In the genomic region with DNA sequence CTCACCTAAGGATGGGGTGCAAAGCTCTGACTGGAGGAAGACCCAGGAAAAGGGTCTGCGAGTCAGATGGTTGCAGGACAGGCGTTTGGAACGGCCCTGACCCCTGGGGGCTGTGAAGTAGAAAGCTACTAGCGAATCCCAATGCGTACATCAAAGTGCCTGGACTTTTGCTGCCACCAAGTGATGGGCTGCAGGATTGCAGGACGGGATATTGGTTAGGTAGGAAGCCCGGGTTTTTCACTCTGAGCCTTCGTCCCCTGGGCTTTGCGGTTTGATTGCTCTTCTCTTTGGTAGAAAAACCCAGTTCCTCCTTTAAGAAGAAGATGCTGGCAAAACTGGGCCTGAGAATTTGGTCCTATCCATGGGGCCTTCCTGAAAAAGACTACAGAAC, we compare ENCODE assay signal across 8 mouse cellular contexts. TPM values are rescaled to one million over a fixed set of nuclear protein-coding genes. Genes with fewer than 3 reads are reported as not detected.
DNase-seq lines count a peak whose midpoint lies in the region; ATAC-seq lines count a peak whose summit lies in the region.

No protein-coding gene starts in this region.

- peak overlapping the region; percentile 81 for H3K4me2 ChIP-seq in embryonic facial prominence, embryonic 12.5 days (replicated peaks)
- peak overlapping the region; percentile 95 for H3K4me2 ChIP-seq in midbrain, embryonic 12.5 days (replicated peaks)

- no peaks in the 10 kb centered on the region for H3K9me3 ChIP-seq in embryonic facial prominence, embryonic 12.5 days
- no peaks in the 10 kb centered on the region for H3K9me3 ChIP-seq in limb, embryonic 10.5 days (replicated peaks)
- no peaks in the 10 kb centered on the region for H3K9me3 ChIP-seq in midbrain, embryonic 12.5 days

- H3K36me3 ChIP-seq in embryonic facial prominence, embryonic 12.5 days: no peaks in the 10 kb centered on the region; the same call in 1 of the 2 replicates
- H3K36me3 ChIP-seq in limb, embryonic 10.5 days: peaks cover 20% of the 10 kb centered on the region
- H3K36me3 ChIP-seq in midbrain, embryonic 12.5 days: peaks cover 11% of the 10 kb centered on the region; the same call in 1 of the 2 replicates

- peak; percentile 99 for DNase-seq in 3T3-L1 (ENCODE audit: low read depth, low spot score)
- peak; percentile 90 to 93 for DNase-seq in adrenal gland, postnatal 36 days
- peak; percentile 95 to 98 for DNase-seq in heart, adult 18-20 months
- peak; percentile 97 for DNase-seq in kidney, adult 18-20 months
- DNase-seq in limb, embryonic 10.5 days (ENCODE audit: low spot score): peak; percentile 94
- peak; percentile 90 for DNase-seq in skeletal muscle tissue, adult 2 months (ENCODE audit: low read depth, low spot score)

- peak overlapping the region; percentile 70 for H3K9ac ChIP-seq in embryonic facial prominence, embryonic 12.5 days
- H3K9ac ChIP-seq in midbrain, embryonic 12.5 days (replicated peaks): peak overlapping the region; percentile 89

- peak overlapping the region; percentile 96 for H3K27ac ChIP-seq in embryonic facial prominence, embryonic 12.5 days
- H3K27ac ChIP-seq in limb, embryonic 10.5 days: peak overlapping the region; percentile 98
- H3K27ac ChIP-seq in midbrain, embryonic 12.5 days (replicated peaks): peak overlapping the region; percentile 97

- peak overlapping the region; percentile 52 for H3K4me3 ChIP-seq in embryonic facial prominence, embryonic 12.5 days
- H3K4me3 ChIP-seq in limb, embryonic 10.5 days: peak overlapping the region; percentile 80
- peak overlapping the region; percentile 71 for H3K4me3 ChIP-seq in midbrain, embryonic 12.5 days

- H3K27me3 ChIP-seq in embryonic facial prominence, embryonic 12.5 days: no peaks in the 10 kb centered on the region
- H3K27me3 ChIP-seq in limb, embryonic 10.5 days (ENCODE audit: low read depth, poor library complexity, severe bottlenecking): no peaks in the 10 kb centered on the region
- no peaks in the 10 kb centered on the region for H3K27me3 ChIP-seq in midbrain, embryonic 12.5 days

- ATAC-seq in embryonic facial prominence, embryonic 12.5 days (ENCODE audit: insufficient number of reproducible peaks, insufficient read depth, low FRiP score, low TSS enrichment): peak; percentile 54
- peak; percentile 66 for ATAC-seq in midbrain, embryonic 12.5 days (ENCODE audit: low FRiP score, low read depth)

- WGBS in embryonic facial prominence, embryonic 12.5 days: 0% methylated on average over 9 of the region's 9 CpGs
- 1% methylated on average over 9 of the region's 9 CpGs for WGBS in limb, embryonic 10.5 days
- WGBS in midbrain, embryonic 12.5 days: under 1% methylated on average over 9 of the region's 9 CpGs

- H3K4me1 ChIP-seq in embryonic facial prominence, embryonic 12.5 days: peaks cover 31% of the 10 kb centered on the region
- peaks cover 49% of the 10 kb centered on the region for H3K4me1 ChIP-seq in limb, embryonic 10.5 days
- peaks cover 29% of the 10 kb centered on the region for H3K4me1 ChIP-seq in midbrain, embryonic 12.5 days

RNA-seq across cellular contexts. Expression of a gene that starts 0.3 kb away (rescaled TPM):
- total RNA-seq in adrenal gland, postnatal 36 days (2021): 10 to 100 TPM; 49.6 to 51.8 TPM
- polyA plus RNA-seq in embryonic facial prominence, embryonic 12.5 days (2016; fragmentation: Nextera tagmentation; extraction: Ambion mirVana): 85.1 and 87.4 TPM in 2 replicates
- 10 to 100 TPM; 19.2 to 20.3 TPM for total RNA-seq in heart, adult 18-20 months (2021)
- polyA plus RNA-seq in limb, embryonic 10.5 days (2016; fragmentation: Nextera tagmentation; extraction: Ambion mirVana): 104 and 107 TPM in 2 replicates
- 102 TPM in 2 replicates for polyA plus RNA-seq in midbrain, embryonic 12.5 days (2016; fragmentation: Nextera tagmentation; extraction: Ambion mirVana)

RNA-seq across cellular contexts. Expression of a gene that starts 26.9 kb away (rescaled TPM):
- total RNA-seq in adrenal gland, postnatal 36 days (2021): 10 to 100 TPM; 55.5 to 88.7 TPM
- 16.8 and 17.7 TPM in 2 replicates for polyA plus RNA-seq in embryonic facial prominence, embryonic 12.5 days (2016; fragmentation: Nextera tagmentation; extraction: Ambion mirVana)
- 10 to 100 TPM; 48.6 to 50.2 TPM for total RNA-seq in heart, adult 18-20 months (2021)
- polyA plus RNA-seq in limb, embryonic 10.5 days (2016; fragmentation: Nextera tagmentation; extraction: Ambion mirVana): 9.6 and 10.6 TPM in 2 replicates
- 11.2 and 12.2 TPM in 2 replicates for polyA plus RNA-seq in midbrain, embryonic 12.5 days (2016; fragmentation: Nextera tagmentation; extraction: Ambion mirVana)

Comparison
In these comparisons a context has a peak if more than half of its experiments do, and no peak if none do; other contexts are left out.
1. Peak in every context shown above with its lines: DNase-seq, ATAC-seq, H3K4me3 ChIP-seq and H3K27ac ChIP-seq.